Mouse (Mus musculus) ES-Bruce4 (cell line): ENCODE results near the gene Tnfsf10. TPM values are rescaled to one million over a fixed set of nuclear protein-coding genes. Genes with fewer than 3 reads are reported as not detected.
A peak's percentile ranks its signal among the peaks of the same experiment; 100 is the strongest.

ENCODE experiments used
- H3K27ac ChIP-seq: 2 replicates; pipeline ENCODE4 v1.5.1; 2012; ENCODE audit warnings: low read length, inconsistent platforms; ENCODE audit not compliant: insufficient read depth
- H3K27me3 ChIP-seq: 2 replicates; pipeline ENCODE4 v1.6.1; 2012; ENCODE audit warnings: mild to moderate bottlenecking, low read length, inconsistent platforms; ENCODE audit not compliant: control insufficient read depth, poor library complexity, insufficient read depth, severe bottlenecking
- H3K36me3 ChIP-seq: 2 replicates; pipeline ENCODE4 v1.6.1; 2012; ENCODE audit warnings: inconsistent platforms, mild to moderate bottlenecking, low read length, moderate library complexity; ENCODE audit not compliant: control insufficient read depth, poor library complexity, insufficient read depth, severe bottlenecking
- H3K4me1 ChIP-seq: one replicate; pipeline ENCODE4 v1.8.1; 2011; ENCODE audit warnings: low read length; ENCODE audit not compliant: control insufficient read depth, insufficient read depth
- H3K4me3 ChIP-seq: 2 replicates; pipeline ENCODE4 v1.5.1; 2011; ENCODE audit warnings: low read depth, mild to moderate bottlenecking, low read length
- H3K9ac ChIP-seq: 2 replicates; pipeline ENCODE4 v1.6.1; 2012; ENCODE audit warnings: low read depth, mild to moderate bottlenecking, inconsistent platforms; ENCODE audit not compliant: poor library complexity, severe bottlenecking
- H3K9me3 ChIP-seq: replicated peaks from 2 replicates; pipeline ENCODE4 v1.6.1; 2012; ENCODE audit warnings: mild to moderate bottlenecking, low read length, inconsistent platforms; ENCODE audit not compliant: control insufficient read depth, poor library complexity, insufficient read depth, severe bottlenecking
- CTCF ChIP-seq: IDR thresholded peaks from one replicate; pipeline ENCODE4 v1.8.1; 2011; ENCODE audit warnings: low read depth, low read length
- EP300 ChIP-seq: IDR thresholded peaks from 2 replicates; pipeline ENCODE4 v1.6.1; 2011; ENCODE audit warnings: low read depth, low read length; ENCODE audit not compliant: insufficient read depth
- POLR2A ChIP-seq: IDR thresholded peaks from one replicate; pipeline ENCODE4 v1.8.1; 2011; ENCODE audit warnings: low read length; ENCODE audit not compliant: insufficient read depth
- polyA plus RNA-seq: library from polyadenylated mRNA; stranded (reverse); fragments of >200 nt; gene quantifications from 2 replicates; pipeline ENCODE4 v1.2.4, GENCODE M21; 2011; ENCODE audit warnings: low read depth; ENCODE audit not compliant: missing spikeins, insufficient read depth, insufficient read length

Gene Tnfsf10
- polyA plus RNA-seq, 1 experiment = not detected

- H3K27ac ChIP-seq = no peak overlapping the region
- no peaks in the 10 kb centered on the region for H3K36me3 ChIP-seq
- no peak overlapping the region for H3K9ac ChIP-seq
- H3K27me3 ChIP-seq = no peaks in the 10 kb centered on the region
- H3K9me3 ChIP-seq = no peaks in the 10 kb centered on the region
- no peak for TF ChIP-seq EP300
- TF ChIP-seq CTCF = peak; percentile 79
- TF ChIP-seq POLR2A = no peak
- no peak overlapping the region for H3K4me3 ChIP-seq
- no peaks in the 10 kb centered on the region for H3K4me1 ChIP-seq
These were observed 28.7 kb downstream of the Tnfsf10 start for GRCm38 (mm10) chr3:27345526-27345925.

- H3K9me3 ChIP-seq = no peaks in the 10 kb centered on the region
- H3K36me3 ChIP-seq = no peaks in the 10 kb centered on the region
- H3K27ac ChIP-seq = no peak overlapping the region
- H3K27me3 ChIP-seq = no peaks in the 10 kb centered on the region
- TF ChIP-seq CTCF (no peak), POLR2A (no peak), EP300 (no peak)
- H3K9ac ChIP-seq = no peak overlapping the region
- H3K4me3 ChIP-seq = no peak overlapping the region
- no peaks in the 10 kb centered on the region for H3K4me1 ChIP-seq
These were observed 31.6 kb downstream of the Tnfsf10 start for GRCm38 (mm10) chr3:27348462-27348861.

- Histone ChIP-seq H3K4me1 (no peaks in the 10 kb centered on the region), H3K9ac (no peak overlapping the region), H3K36me3 (no peaks in the 10 kb centered on the region), H3K27me3 (no peaks in the 10 kb centered on the region), H3K27ac (no peak overlapping the region), H3K4me3 (no peak overlapping the region), H3K9me3 (no peaks in the 10 kb centered on the region)
- TF ChIP-seq POLR2A = no peak
- no peak for TF ChIP-seq CTCF
- no peak for TF ChIP-seq EP300
These were observed 34.3 kb downstream of the Tnfsf10 start for GRCm38 (mm10) chr3:27351105-27351504.

GRCm38 (mm10) chr3:27359100-27359720 lies 42.4 kb downstream of the Tnfsf10 start:
- no peaks in the 10 kb centered on the region for H3K36me3 ChIP-seq
- no peaks in the 10 kb centered on the region for H3K9me3 ChIP-seq
- H3K27me3 ChIP-seq = no peaks in the 10 kb centered on the region; the same call in 1 of the 2 replicates
- H3K27ac ChIP-seq = no peak overlapping the region
- no peaks in the 10 kb centered on the region for H3K4me1 ChIP-seq
- TF ChIP-seq EP300 (no peak), CTCF (no peak), POLR2A (no peak)
- H3K9ac ChIP-seq = no peak overlapping the region
- H3K4me3 ChIP-seq = no peak overlapping the region

GRCm38 (mm10) chr3:27370125-27370524 lies 53.3 kb downstream of the Tnfsf10 start:
- Histone ChIP-seq H3K27me3 (peaks cover 5% of the 10 kb centered on the region), H3K9me3 (no peaks in the 10 kb centered on the region), H3K4me1 (no peaks in the 10 kb centered on the region), H3K4me3 (no peak overlapping the region), H3K9ac (no peak overlapping the region), H3K27ac (no peak overlapping the region), H3K36me3 (no peaks in the 10 kb centered on the region)
- TF ChIP-seq POLR2A (no peak), EP300 (no peak)

- H3K9ac ChIP-seq = no peak overlapping the region
These were observed 53.9 kb downstream of the Tnfsf10 start for GRCm38 (mm10) chr3:27370582-27371275.

More at GRCm38 (mm10) chr3:27370582-27371275, 53.9 kb downstream of the Tnfsf10 start:
- Histone ChIP-seq H3K27ac (no peak overlapping the region), H3K9me3 (no peaks in the 10 kb centered on the region), H3K4me3 (peak overlapping the region; percentile 33), H3K4me1 (no peaks in the 10 kb centered on the region), H3K27me3 (peaks cover 5% of the 10 kb centered on the region), H3K36me3 (no peaks in the 10 kb centered on the region)
- no peak for TF ChIP-seq EP300
- no peak for TF ChIP-seq POLR2A
- no peak for TF ChIP-seq CTCF
